Mouse (Mus musculus): ENCODE results near the gene Fgd1. TPM values are rescaled to one million over a fixed set of nuclear protein-coding genes. Genes with fewer than 3 reads are reported as not detected.
A peak's percentile ranks its signal among the peaks of the same experiment; 100 is the strongest.

Gene Fgd1
- polyA plus RNA-seq, 1 experiment, result 3.1 TPM

DNA sequence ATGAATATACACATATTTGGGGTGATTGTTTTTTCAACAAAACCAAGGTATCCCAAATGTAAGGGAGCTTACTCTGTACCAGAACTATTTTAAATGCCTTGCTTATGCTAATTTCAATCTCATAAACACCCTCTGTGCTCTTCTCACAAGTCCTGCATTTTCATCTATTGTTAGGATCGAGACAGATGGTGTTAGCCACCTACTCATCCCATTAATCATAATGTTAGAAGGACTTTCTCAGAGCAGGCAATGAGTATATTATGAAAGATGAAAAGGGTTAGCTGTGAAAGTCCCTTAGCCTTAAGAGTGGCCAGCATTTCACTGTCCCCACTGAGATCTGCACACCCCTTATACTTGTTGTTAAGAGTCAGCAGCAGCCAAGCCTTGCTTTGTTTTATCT, 41.5 kb downstream of the Fgd1 start:
- no peak for DNase-seq (ENCODE audit: low read depth)

DNA sequence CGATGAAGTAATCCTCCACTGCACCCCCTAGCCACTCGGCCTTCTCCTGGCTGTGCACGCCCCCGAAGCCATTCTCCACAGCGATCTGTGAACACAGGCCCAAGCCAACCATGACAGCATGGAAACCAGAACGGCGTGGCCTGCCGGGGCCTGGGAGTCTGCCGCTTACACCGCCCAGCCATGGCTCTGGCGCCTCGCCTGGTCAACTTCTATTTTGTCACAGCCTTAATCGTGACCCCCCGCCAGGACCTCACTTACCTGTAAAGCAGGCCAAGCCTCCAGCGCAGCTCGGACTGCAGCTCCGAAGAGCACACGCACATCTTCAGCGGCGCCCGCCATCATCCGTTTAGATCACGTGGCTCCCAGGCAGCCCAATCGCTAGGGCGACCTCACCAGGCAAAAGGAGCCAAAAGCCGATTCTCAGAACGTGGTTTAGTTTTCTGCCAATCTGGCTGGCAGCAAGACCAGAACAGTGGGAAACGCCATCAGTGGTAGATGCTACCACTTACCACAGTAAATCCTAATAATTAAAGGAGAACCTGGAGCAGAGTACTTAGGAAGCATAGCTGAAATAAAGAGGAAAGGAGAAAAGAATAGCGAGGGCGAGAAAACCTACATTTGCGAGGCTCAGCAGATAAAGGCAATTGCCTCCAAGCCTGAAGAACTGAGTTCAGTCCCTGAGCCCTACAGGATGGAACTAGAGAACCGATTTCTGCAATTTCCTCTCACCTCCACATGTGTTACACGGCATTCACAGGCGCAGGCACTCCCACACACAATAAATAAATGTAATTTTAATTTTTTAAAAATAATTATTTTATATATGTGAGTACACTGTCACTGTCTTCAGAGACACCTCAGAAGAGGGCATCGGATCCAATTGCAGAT, 50.5 kb downstream of the Fgd1 start, which contains the start of gene Tsr2:
Gene Tsr2 (minus strand): TSS at position 373 of the 888 bp plus-strand sequence.
- DNase-seq (ENCODE audit: low read depth), result peak; percentile 5

DNA sequence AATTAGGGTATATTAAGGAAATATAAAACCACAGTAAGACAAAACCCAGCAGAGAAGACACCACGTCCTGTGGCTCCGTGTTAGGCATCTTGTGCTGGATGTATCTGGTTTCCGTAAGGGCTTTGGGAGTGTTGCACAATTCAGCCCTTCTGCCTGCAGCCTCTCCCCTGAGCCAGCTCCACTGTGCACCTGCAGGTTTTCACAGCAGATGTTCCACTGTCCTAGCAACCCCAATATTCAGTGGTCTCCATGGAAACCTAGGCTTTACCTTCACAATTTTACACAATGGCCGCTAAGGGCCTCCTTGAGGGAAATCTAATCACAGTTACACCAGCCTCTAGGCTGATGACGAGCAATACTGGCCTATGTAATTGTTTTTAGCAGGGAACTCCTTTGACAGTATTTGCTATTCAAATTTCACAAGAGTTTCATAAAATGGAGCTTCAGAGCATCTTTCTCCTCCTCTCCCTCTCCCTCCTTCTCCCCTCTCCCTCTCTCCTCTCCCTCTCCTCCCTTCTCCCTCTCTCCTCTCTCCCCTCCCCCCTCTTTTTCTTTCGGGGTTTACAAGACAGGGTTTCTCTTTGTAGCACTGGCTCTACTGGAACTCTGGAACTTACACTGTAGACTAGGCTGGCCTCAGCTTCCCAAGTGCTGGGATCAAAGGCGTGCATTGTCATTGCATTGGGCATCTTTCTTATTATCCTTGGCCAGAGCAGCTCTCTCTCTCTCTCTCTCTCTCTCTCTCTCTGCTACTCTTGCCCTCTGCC, 61.5 kb downstream of the Fgd1 start:
- no peak for DNase-seq (ENCODE audit: low read depth)

DNA sequence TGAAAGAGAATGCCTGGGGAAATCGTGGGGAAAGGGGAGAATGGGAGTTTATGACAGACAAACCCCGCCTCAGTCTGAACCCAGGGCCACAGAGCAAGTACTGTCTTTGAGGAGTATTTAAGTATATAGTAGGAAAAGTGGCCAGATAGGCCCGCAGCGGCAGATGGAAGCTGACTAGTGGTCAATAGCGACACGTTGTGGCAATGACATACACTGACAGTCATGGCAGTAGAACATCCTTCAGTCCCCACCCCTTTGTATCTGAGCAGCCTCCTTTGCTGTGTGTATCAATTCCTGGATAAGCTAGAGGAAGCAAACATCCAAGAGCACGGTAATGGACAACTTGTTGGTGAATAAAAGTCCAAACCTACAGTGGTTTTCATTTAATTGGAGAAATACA, 70.8 kb downstream of the Fgd1 start:
- DNase-seq (ENCODE audit: low read depth), result no peak

DNA sequence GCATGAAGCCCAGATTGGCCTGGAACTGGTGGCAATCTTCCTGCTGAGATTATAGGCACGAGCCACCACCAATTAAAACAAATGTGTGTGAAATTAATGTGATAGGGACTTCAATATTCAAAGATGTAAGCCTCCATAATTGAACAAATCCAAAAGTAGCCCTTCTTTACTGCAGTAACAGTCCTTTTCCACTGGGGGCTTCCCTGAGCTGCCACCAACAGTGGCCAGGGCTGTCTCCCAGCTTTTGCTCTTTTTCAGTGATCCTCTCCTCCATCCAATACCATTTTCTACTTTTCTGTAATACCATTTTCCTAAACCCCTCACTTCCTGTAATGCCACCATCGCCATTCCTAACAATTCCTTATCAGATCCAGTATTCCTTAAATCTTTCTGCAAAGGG, 71.5 kb downstream of the Fgd1 start:
- DNase-seq (ENCODE audit: low read depth), result no peak

DNA sequence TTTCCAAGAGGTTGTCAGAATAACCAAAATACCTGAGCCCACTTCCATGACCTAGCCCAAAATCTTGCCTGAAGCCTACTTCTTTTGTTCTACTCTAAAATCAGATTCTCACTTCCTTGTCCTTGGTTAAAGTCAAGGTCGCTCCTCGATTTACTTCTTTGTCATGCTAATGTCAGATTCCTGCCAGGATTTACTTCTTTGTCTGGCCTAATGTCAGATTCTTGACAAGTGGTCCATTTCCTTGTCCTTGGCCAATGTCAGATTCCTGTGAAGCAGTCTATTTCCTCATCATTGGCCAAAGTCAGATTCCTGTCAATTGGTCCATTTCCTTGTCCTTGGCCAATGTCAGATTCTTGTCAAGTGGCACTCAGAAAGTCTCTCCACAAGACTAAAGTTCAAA, 78.0 kb downstream of the Fgd1 start:
- no peak for DNase-seq (ENCODE audit: low read depth)

DNA sequence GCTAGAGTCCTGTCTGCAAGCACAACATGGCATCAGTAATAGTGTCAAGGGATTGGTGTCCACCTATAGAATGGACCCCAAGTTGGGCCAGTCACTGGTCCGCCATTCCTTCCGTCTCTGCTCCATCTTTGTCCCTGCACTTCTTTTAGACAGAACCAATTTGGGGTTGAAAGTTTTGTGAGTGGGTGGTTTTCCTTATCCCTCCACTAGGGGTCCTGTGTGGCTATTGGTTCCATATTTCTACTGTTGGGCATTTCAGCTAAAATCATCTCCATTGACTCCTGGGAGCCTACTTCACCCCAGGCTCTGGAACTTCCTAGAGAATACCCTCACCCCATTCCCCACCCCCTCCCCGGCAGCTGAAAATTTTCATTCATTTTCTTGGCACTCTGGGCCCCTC, 84.5 kb downstream of the Fgd1 start:
- DNase-seq (ENCODE audit: low read depth), result no peak

DNA sequence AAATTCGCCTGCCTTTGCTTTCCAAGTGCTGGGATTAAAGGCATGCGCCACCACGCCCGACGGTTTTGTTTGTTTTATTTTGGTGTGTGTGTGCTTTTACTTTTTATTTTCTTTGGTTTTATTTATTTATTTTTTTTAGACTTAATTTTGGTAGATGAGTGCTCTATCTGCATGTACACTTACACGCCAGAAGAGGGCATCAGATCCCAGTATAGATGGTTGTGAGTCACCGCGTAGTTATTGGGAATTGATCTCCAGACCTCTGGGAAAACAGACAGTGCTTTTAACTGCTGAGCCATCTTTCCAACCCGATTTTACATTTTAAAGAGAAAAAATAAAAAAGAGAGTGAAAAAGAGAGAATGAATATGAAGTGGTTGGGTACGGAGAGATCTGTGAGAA, 86.8 kb downstream of the Fgd1 start:
- no peak for DNase-seq (ENCODE audit: low read depth)

Other genes starting within 250 kb of the Fgd1 start
- 37.8 and 46.0 TPM in 2 replicates for gene Maged2, start 231.8 kb upstream of the Fgd1 start, polyA plus RNA-seq (2012; rRNA removed)
- 9.4 and 12.7 TPM in 2 replicates for gene Gnl3l, start 28.8 kb upstream of the Fgd1 start, polyA plus RNA-seq (2012; rRNA removed)
- 9.7 and 11.1 TPM in 2 replicates for gene Tsr2, start 50.4 kb downstream of the Fgd1 start, polyA plus RNA-seq (2012; rRNA removed)
- 0.11 and 0.19 TPM in 2 replicates for gene Wnk3, start 151.9 kb downstream of the Fgd1 start, polyA plus RNA-seq (2012; rRNA removed)